Mouse (Mus musculus) kidney, postnatal 4 days (tissue): ENCODE data around the gene Slc17a2.

Experiments
- DNase-seq, 2 experiments: peaks; one replicate each; pipeline ENCODE4 v3.0.0; 2021; ENCODE audit warnings: mixed read lengths in 2 of 2

Slc17a2 gene

GRCm38 (mm10) chr13:23799405-23799804, 7.4 kb upstream of the Slc17a2 start:
- no peak for DNase-seq

- DNase-seq: no peak
Measured at GRCm38 (mm10) chr13:23804532-23804931, 2.3 kb upstream of the Slc17a2 start.

- no peak for DNase-seq
Measured at GRCm38 (mm10) chr13:23816148-23816547, 9.4 kb downstream of the Slc17a2 start.

- DNase-seq: no peak
Measured at GRCm38 (mm10) chr13:23820179-23820940, 13.6 kb downstream of the Slc17a2 start.

GRCm38 (mm10) chr13:23822213-23822612, 15.4 kb downstream of the Slc17a2 start:
- DNase-seq: no peak

GRCm38 (mm10) chr13:23826606-23827005, 19.8 kb downstream of the Slc17a2 start:
- no peak for DNase-seq

GRCm38 (mm10) chr13:23833053-23833452, 26.3 kb downstream of the Slc17a2 start:
- peak; percentile 36 to 67 for DNase-seq

GRCm38 (mm10) chr13:23834836-23835235, 28.0 kb downstream of the Slc17a2 start:
- DNase-seq: no peak

- DNase-seq: no peak
Measured at GRCm38 (mm10) chr13:23836630-23837029, 29.8 kb downstream of the Slc17a2 start.

- peak; percentile 10 to 30 for DNase-seq
Measured at GRCm38 (mm10) chr13:23839308-23839707, 32.5 kb downstream of the Slc17a2 start, which contains the start of gene Slc17a3. Gene Slc17a3, plus strand, starts transcription at chr13:23839434.

- DNase-seq: no peak
Measured at GRCm38 (mm10) chr13:23845851-23846250, 39.1 kb downstream of the Slc17a2 start.

GRCm38 (mm10) chr13:23849299-23849698, 42.5 kb downstream of the Slc17a2 start:
- DNase-seq: no peak

- no peak for DNase-seq
Measured at GRCm38 (mm10) chr13:23856401-23856800, 49.6 kb downstream of the Slc17a2 start.

- no peak for DNase-seq
Measured at GRCm38 (mm10) chr13:23861815-23862214, 55.0 kb downstream of the Slc17a2 start.

GRCm38 (mm10) chr13:23864711-23865110, 57.9 kb downstream of the Slc17a2 start:
- DNase-seq: peak; percentile 18 to 40

GRCm38 (mm10) chr13:23866086-23866710, 59.4 kb downstream of the Slc17a2 start:
- DNase-seq: peak; percentile 21 to 47

- no peak for DNase-seq
Measured at GRCm38 (mm10) chr13:23867000-23867399, 60.2 kb downstream of the Slc17a2 start.

- DNase-seq: no peak
Measured at GRCm38 (mm10) chr13:23867405-23867804, 60.6 kb downstream of the Slc17a2 start, which contains the start of gene Slc17a1. Gene Slc17a1, plus strand, starts transcription at chr13:23867750.

GRCm38 (mm10) chr13:23868790-23869533, 62.2 kb downstream of the Slc17a2 start:
- no peak for DNase-seq

GRCm38 (mm10) chr13:23869996-23870395, 63.2 kb downstream of the Slc17a2 start:
- DNase-seq: no peak

GRCm38 (mm10) chr13:23873141-23873540, 66.3 kb downstream of the Slc17a2 start:
- no peak for DNase-seq
